Mouse (Mus musculus) spleen, embryonic (tissue): Measurements from ENCODE around the gene Ism2.

Source experiments
- CTCF ChIA-PET: fragments of 350-600 bp; sonication (Branson Sonifier 250); formaldehyde crosslinking; loops from one replicate; lab custom pipeline; 2022; lab: Charles Lee

The Ism2 gene

DNA sequence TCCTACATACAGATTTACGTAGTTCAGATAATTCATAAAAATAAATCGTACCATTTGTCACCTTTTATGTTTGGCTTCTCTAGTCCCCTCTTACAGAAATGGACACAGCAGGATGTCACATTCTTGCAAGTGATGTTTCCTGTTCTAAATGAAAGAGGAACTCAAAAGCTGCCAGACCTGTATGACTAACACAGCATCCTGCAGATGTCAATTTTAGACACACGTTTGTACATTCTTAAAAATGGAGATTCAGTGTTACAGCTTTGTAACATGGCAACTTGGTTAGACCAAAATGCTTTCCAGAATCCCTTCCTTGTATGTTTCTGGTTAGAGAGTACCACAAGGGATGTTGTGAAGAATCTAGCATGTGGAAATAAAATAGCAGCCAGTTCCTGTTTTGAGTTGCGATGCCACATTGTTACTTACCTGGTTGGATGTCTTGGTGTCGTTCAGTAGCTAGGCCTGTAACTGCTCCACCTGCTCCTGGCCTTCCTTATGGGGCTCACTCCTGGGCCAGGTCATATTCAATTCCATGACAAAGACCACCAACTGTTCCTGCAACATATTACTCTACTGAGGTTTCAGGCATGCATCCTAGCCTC, 62.5 kb downstream of the Ism2 start:
- CTCF ChIA-PET: no interaction called here

DNA sequence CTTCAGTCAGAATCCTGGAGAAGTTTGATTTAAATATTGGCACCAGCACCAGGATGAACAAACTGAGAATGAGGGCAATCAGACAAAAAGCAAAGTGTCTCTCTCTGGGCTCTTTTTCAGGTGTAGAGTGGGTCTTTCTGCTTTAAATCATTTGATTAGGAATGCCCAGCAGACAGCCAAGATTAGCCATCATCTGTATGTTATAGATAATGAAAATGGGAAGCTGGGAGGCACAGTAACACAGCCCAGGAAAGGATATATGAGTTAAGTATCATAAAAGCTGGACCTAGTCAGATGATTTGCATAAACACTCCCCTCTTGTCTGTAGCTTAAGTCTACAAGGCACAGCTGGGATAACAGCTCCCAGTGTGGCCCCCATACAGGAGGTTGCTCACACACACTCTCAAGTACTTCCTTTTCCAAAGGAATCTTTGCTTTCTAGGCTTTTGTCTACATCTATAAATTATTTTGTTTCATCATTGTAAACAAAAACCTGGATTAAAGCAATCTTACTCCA, 69.1 kb downstream of the Ism2 start:
- CTCF ChIA-PET: no interaction called here

DNA sequence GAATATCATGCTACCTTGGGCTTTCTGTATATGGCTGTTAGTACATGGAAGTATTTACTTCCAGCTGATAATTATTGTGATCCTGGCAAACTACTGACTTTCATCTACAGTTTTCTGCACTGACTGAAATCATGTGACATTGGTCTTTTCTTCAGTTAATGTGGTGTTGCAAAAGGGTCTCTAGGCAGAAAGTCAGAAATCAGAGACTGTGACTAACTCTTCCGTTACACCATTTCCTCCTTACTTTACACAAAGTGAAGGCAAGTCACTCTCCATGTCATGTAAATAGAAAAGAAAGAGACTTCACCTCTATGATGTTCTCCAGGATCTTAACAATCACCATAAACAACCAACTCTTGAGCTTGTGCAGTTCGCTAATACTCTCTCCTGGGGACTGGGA, 69.9 kb downstream of the Ism2 start:
- CTCF ChIA-PET: no interaction called here
